Mouse (Mus musculus): ENCODE measurements around the gene Irgc1.
"Not testable (repeated sequence)": the region's sequence is repeated elsewhere in the genome, so short reads cannot be mapped to it uniquely, and the experiment has no call there.

Irgc1 gene

GRCm38 (mm10) chr7:24435305-24435704 is 16.8 kb downstream of the Irgc1 start:
- no peak for DNase-seq (ENCODE audit: low spot score)

- no peak for DNase-seq (ENCODE audit: low spot score)
Observed at GRCm38 (mm10) chr7:24431713-24432112, 20.4 kb downstream of the Irgc1 start.

DNA sequence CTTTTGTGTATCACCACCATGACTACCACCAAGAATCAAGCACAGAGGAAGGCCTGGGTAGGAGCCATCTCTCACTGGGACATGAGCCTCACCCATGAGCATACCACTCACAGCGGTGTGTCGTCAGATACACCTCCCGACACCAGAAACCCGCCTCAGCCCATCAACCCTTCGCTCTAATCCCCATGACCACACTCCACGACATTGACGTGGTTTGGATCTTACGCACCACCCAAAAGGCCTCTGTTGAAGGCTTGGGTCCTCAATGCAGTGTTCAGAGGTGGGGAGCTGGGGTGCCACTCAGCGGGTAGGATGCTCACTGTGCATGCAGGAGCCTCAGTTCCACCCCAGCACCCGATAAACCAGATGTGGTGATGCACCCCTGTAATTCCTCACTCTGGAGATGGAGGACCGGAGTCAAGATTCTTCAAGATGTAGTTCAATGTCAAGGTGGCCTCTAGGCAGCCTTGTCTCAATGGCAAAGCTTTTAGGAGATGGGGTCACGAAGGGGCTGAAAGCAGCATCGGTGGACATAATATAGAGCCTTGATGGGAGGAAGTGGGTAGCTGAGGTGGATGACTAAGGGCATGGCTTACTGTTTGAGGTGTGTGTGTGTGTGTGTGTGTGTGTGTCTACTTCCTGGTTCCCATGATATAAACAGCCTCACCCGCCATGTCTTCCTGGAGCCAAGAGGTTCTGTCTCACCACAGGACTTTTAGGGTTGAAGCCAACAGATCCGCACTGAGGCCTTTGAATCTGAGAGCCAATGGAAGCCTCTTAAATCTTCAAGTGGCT is 21.3 kb downstream of the Irgc1 start:
- no peak for DNase-seq (ENCODE audit: low spot score)

GRCm38 (mm10) chr7:24429413-24430112 is 22.5 kb downstream of the Irgc1 start:
- DNase-seq (ENCODE audit: low spot score), result peak; percentile 41

GRCm38 (mm10) chr7:24428725-24429124 is 23.4 kb downstream of the Irgc1 start:
- DNase-seq (ENCODE audit: low spot score), result no peak

GRCm38 (mm10) chr7:24427168-24427567 is 24.9 kb downstream of the Irgc1 start:
- DNase-seq (ENCODE audit: low spot score), result no peak

GRCm38 (mm10) chr7:24425919-24426318 is 26.2 kb downstream of the Irgc1 start:
- DNase-seq (ENCODE audit: low spot score), result no peak

- peak; percentile 43 for DNase-seq (ENCODE audit: low spot score)
Observed at GRCm38 (mm10) chr7:24423956-24424732, 28.0 kb downstream of the Irgc1 start.

GRCm38 (mm10) chr7:24423107-24423763 is 28.9 kb downstream of the Irgc1 start:
- no peak for DNase-seq (ENCODE audit: low spot score)

GRCm38 (mm10) chr7:24422251-24422650 is 29.8 kb downstream of the Irgc1 start:
- DNase-seq (ENCODE audit: low spot score), result no peak

DNA sequence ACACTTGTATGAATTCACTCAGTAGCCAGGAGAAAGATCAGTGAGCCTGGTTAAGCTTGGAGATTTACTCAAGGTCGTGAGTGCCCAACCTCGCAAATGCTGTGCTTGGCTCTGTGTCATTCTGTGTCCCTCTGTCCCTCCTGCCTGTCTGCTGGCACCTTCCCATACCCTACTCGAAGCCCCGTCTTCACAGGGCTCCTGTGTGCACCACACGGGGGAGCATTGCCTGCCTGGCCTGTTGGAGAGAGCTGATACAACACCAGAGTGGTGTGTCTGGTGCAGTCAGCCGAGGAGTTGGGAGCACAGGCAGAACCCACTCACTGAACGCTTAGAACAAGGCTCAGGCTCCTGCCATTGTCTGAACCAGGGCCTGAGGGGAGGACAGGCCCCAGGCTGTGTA is 30.4 kb downstream of the Irgc1 start:
- DNase-seq (ENCODE audit: low spot score), result no peak

- DNase-seq (ENCODE audit: low spot score), result no peak
Observed at GRCm38 (mm10) chr7:24419579-24419978, 32.5 kb downstream of the Irgc1 start.

DNA sequence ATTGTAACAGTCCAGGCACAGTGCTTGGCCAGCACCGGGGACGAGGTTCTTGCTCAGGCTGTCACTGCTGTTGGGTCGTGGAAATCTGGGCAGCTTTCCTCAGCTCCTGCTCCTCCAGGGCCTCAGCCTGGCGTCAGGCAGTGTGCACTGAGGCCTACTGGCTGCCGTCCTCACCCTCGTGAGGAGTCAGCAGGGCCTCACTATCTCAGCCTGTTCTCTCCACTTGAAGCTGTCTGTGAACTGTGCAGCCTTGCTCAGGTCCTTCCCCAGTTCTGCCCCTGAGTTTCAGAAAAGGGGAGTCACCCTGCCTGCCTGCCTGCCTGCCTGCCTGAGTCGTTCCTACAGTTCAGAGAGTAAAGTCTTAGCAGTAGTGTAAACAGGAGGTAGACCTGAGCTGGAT is 36.8 kb downstream of the Irgc1 start:
- DNase-seq (ENCODE audit: low spot score), result no peak

- DNase-seq (ENCODE audit: low spot score), result no peak
Observed at GRCm38 (mm10) chr7:24413630-24414029, 38.5 kb downstream of the Irgc1 start.

DNA sequence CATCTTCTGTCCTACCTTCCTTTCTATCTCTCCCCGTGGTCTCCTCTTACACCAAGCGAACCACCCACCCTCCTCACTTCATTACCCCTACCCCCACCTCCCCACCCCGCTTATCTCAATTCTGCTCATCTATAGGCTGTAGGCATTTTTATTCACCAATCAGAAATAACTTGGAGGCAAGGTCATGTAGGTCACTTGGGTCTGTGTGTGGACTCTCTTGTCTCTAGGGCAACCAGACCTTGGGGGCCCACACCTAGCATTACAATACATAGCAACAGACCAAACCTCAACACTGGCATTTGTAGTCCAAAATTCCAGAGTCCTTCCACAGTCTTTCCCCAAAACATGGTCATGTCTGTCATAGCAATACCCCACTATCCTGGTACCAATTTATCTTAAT is 41.3 kb downstream of the Irgc1 start:
- DNase-seq (ENCODE audit: low spot score), result no peak

DNA sequence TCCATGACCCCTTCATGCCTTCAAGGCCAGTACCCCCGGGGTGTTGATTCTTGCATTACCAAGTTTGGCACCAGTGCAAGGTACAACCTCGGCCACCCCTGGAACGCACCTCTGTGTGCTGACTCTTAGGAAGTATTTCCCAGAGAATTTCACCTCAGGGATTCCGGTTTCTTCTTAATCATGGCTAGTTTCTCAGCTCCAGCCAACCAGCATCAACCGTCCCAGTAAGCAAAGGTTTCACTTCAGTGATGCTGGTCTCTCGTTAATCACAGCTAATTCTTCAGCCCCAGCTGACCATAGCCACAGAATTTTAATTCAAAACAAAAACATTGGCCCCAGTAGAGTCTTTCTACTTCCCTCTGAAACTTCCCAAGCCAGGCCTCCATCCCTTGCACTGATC is 42.0 kb downstream of the Irgc1 start:
- no peak for DNase-seq (ENCODE audit: low spot score)

- DNase-seq (ENCODE audit: low spot score), result no peak
Observed at GRCm38 (mm10) chr7:24408186-24408585, 43.9 kb downstream of the Irgc1 start.

DNA sequence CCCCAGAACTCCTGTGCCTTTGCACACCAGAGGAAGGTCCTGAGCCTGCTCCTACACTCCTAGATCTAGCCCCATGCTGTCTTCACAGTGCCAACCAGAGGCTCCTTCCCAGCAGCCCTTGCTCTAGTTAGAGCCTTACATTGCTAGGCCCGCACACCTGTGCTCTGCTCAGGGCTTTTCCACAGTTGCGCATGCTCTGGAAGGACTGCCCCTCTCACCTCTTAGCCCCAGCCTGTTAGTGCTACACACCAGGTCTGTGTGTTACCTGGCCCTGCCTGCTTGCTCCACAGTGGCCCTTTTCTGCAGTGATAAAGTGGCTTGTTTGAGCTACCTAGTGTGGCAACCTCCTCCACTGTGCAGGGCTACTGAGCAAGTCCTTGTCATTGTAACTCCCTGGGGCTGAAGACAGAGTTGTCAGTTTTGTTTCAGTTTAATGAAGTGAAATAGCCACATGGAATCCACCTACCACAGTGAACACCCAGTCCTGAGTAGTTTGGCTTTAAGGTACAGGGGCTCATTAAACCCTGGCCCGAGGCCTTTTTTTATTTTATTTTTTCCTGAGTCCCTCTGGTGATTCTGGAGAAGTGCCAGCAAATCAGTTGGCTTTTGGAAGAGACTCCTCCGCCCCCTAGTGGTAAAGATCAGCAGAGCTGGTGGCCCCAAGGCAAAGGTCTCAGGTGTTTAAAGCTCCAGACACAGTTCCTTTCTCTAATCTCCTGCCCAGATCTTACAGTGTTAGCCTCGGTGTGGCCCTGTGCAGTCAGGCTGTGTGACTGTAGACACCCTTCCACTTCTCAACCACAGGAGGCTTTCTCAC is 45.4 kb downstream of the Irgc1 start:
- DNase-seq (ENCODE audit: low spot score), result peak; percentile 43

GRCm38 (mm10) chr7:24405649-24406048 is 46.4 kb downstream of the Irgc1 start:
- DNase-seq (ENCODE audit: low spot score), result no peak

GRCm38 (mm10) chr7:24402851-24403250 is 49.2 kb downstream of the Irgc1 start:
- no peak for DNase-seq (ENCODE audit: low spot score)

DNA sequence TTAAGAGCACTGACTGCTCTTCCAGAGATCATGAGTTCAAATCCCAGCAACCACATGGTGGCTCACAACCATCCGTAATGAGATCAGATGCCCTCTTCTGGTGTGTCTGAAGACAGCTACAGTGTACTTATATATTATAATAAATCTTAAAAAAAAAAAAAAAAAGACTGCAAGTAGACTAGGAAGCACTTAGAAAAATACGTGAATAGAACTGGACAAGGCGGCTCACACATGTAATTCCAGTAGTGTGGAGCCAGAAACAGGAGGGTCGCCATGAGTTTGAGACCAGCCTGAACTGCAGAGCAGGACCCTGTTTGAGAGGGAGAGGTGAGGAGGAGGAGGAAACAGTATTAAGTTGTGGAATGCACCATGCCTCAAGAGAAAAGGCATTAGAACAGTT is 51.6 kb downstream of the Irgc1 start:
- DNase-seq (ENCODE audit: low spot score), result not testable (repeated sequence)

Data from testis, postnatal 14 days (tissue).